Mouse (Mus musculus) hindbrain, embryonic 15.5 days (tissue): ENCODE measurements at regions not wholly inside any gene's neighbourhood (a gene's known extent, or its start where the extent isn't known, plus 50 kb on each side); places are given as distances from the start of the nearest gene placed in this dataset.
A peak's percentile ranks its signal among the peaks of the same experiment; 100 is the strongest.
"Not testable (repeated sequence)": the region's sequence is repeated elsewhere in the genome, so short reads cannot be mapped to it uniquely, and the experiment has no call there.

Experiments used
- ATAC-seq: fragments of 200-750 bp; cut with Nextera tagmentation; 2 replicates; pipeline ENCODE4 v1.8.0; 2017; ENCODE audit warnings: low read depth, moderate number of reproducible peaks, moderate TSS enrichment; ENCODE audit not compliant: low FRiP score
- H3K27ac ChIP-seq: fragments of 300-500 bp; sonication (generic); replicated peaks from 2 replicates; pipeline ENCODE4 v1.5.1; 2015; ENCODE audit warnings: mild to moderate bottlenecking, inconsistent platforms
- H3K27me3 ChIP-seq: fragments of 300-500 bp; sonication (generic); 2 replicates; pipeline ENCODE4 v1.6.1; 2015; ENCODE audit warnings: control low read depth, inconsistent platforms
- H3K36me3 ChIP-seq: fragments of 300-500 bp; sonication (generic); 2 replicates; pipeline ENCODE4 v1.6.1; 2015; ENCODE audit warnings: control low read depth, inconsistent platforms
- H3K4me1 ChIP-seq: fragments of 300-500 bp; sonication (generic); replicated peaks from 2 replicates; pipeline ENCODE4 v1.6.1; 2015; ENCODE audit warnings: control low read depth, inconsistent platforms
- H3K4me2 ChIP-seq: fragments of 300-500 bp; sonication (generic); 2 replicates; pipeline ENCODE4 v1.6.1; 2015; ENCODE audit warnings: moderate library complexity, mild to moderate bottlenecking, inconsistent platforms
- H3K4me3 ChIP-seq: fragments of 300-500 bp; sonication (generic); 2 replicates; pipeline ENCODE4 v1.5.1; 2015; ENCODE audit warnings: mild to moderate bottlenecking, inconsistent platforms
- H3K9ac ChIP-seq: fragments of 300-500 bp; sonication (generic); 2 replicates; pipeline ENCODE4 v1.6.1; 2015; ENCODE audit warnings: inconsistent platforms
- H3K9me3 ChIP-seq: fragments of 300-500 bp; sonication (generic); 2 replicates; pipeline ENCODE4 v1.6.1; 2016; ENCODE audit warnings: control low read depth, inconsistent platforms
- WGBS: fragments of 180-500 bp; shearing (Covaris S2); methylation state at CpG from one replicate; pipeline ENCODE4 v1.1.7; 2015; 5-methylcytosine and 5-hydroxymethylcytosine counted together

DNA sequence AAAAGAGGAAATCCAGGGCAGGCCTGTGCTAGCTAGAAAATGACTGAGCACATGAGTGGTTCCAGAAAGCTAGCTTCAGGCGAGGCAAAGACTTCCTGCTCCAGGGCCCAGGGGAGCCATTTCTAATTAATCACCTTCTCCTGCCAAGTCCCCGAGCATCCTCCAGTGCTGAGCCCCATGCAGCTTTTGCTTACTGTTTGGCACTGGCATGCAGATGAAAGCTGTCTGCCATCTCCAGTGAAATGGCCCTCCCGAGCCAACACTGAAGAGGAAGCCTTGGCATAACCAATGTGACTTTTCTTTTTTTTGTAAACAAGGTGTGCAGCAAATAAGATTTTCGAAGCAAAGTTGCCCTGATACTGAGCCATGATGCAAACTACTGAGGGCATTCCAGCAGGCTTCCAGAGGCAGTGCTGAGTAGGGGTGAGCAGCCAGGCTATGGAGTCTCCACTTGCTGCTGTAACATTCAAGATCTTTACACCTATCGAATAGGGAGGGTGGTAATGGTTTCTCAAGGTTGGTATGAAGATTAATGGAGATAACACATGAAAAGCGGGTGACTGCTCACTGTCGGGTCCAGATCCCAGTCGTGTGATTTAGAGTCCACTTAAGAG, 125.4 kb upstream of the Immp2l start:
- H3K4me2 ChIP-seq: no peak overlapping the region
- H3K36me3 ChIP-seq: no peaks in the 10 kb centered on the region
- peak; percentile 79 for ATAC-seq
- H3K27me3 ChIP-seq: no peaks in the 10 kb centered on the region
- WGBS: 63% methylated on average over 8 of the region's 8 CpGs
- no peak overlapping the region for H3K27ac ChIP-seq
- H3K4me1 ChIP-seq: peaks cover 5% of the 10 kb centered on the region; the same call in 1 of the 2 replicates
- H3K9me3 ChIP-seq: no peaks in the 10 kb centered on the region
- no peak overlapping the region for H3K4me3 ChIP-seq
- no peak overlapping the region for H3K9ac ChIP-seq

DNA sequence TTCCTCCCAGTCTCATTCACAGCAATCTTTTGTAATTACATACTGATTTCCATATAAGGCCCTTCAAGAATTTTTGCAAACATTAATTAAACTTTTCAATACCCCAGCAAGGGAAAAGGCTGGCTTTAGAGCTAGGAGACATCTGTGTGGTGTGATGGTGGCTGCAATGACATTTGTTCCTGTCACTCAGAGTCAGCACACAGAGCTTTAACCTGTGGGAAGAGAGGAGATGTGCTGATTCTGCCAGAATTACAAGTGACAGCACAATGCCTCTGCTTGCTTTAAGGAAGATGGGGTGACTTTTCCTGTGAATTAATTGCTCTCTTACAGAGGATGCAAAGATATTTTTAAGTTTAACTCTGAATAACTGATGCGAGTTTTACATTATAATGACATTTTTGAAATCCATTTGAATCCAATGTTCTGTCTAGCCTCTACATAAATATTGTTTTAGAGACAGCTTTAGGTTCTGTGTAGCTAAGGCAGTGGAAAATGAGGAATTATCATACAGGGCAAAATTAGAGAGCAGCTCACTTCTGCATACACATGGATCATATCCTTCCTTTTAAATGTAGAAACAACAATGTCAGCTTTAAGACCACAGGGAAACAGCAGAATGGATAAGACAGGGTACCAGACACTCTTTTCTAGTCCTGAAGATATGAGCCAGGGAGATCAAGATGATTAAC, 118.1 kb upstream of the Immp2l start:
- WGBS: 82% methylated on average over 1 of the region's 1 CpGs
- Histone ChIP-seq H3K9ac (no peak overlapping the region), H3K4me3 (no peak overlapping the region), H3K36me3 (no peaks in the 10 kb centered on the region), H3K27ac (no peak overlapping the region), H3K9me3 (no peaks in the 10 kb centered on the region), H3K4me1 (no peaks in the 10 kb centered on the region), H3K4me2 (no peak overlapping the region), H3K27me3 (no peaks in the 10 kb centered on the region)
- no peak for ATAC-seq

DNA sequence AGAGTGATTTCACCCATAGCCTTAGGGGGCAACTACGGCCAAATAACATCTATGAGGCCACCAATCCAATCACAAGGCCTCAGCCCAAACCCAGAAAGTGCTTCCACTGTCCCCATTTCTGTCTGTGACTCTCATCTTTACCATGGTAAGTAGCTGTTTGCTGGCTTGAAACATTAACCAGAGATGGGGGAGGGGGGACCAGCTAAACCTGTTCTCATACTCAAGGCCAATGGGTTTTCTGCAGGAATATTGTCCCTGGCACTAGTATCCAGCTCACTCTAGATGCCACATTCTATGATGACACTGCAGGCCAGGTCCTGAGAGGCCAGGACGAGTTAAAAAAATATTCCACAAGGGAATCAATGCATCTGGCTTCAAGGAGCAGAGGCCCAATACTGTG, 117.1 kb upstream of the Immp2l start:
- Histone ChIP-seq H3K4me3 (no peak overlapping the region), H3K4me1 (no peaks in the 10 kb centered on the region), H3K27me3 (no peaks in the 10 kb centered on the region), H3K9me3 (no peaks in the 10 kb centered on the region), H3K4me2 (no peak overlapping the region), H3K27ac (no peak overlapping the region), H3K36me3 (no peaks in the 10 kb centered on the region), H3K9ac (no peak overlapping the region)
- ATAC-seq: no peak
- WGBS: 75% methylated on average over 2 of the region's 2 CpGs

DNA sequence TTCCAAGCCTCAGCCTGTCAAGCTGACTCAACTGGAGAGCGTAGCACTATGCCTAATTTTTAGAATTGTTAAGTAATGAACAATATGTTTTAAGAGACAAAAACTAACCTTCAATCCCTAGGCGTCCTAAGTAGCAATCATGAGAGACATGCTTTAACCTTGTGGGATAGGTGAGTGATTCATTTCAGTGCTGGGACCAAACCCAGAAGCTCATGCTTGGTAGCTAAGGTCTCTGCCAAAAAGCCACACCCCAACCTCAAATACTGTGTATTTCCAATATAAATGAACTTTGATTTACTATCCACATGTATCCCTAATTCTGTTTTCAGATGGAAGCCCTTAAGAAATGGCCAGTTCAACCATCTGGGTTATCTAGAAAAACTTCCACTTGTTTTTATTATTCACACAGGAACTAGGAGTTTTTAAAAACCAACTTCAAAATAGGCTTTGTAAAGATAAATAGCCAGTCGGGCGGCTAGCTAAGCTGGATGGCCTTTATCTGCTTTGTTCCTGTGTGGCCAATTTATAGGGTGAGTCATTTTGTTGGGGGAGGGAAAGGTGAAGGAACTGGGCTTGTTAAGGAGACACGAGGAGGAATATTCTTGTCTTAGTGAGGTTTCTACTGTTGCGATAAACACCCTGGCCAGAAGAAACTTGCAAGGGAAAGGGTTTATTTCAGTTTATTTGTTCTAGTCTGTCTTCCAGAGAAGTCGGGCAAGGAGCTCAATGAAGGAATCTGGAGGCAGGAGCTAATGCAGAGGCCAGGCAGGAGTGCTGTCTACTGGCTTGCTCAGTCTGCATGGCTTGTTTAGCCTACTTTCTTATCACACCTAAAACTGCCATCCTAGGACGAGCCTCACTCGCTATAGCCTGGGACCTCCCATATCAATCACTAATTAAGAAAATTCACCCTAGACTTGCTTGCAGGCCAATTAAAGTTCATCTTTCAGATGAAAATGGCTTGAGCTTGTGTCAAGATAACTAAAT, 114.8 kb upstream of the Immp2l start:
- Histone ChIP-seq H3K36me3 (no peaks in the 10 kb centered on the region), H3K9me3 (no peaks in the 10 kb centered on the region), H3K4me3 (no peak overlapping the region), H3K9ac (no peak overlapping the region), H3K27ac (no peak overlapping the region), H3K27me3 (no peaks in the 10 kb centered on the region), H3K4me2 (no peak overlapping the region), H3K4me1 (no peaks in the 10 kb centered on the region)
- ATAC-seq: no peak
- WGBS: 80% methylated on average over 9 of the region's 9 CpGs

DNA sequence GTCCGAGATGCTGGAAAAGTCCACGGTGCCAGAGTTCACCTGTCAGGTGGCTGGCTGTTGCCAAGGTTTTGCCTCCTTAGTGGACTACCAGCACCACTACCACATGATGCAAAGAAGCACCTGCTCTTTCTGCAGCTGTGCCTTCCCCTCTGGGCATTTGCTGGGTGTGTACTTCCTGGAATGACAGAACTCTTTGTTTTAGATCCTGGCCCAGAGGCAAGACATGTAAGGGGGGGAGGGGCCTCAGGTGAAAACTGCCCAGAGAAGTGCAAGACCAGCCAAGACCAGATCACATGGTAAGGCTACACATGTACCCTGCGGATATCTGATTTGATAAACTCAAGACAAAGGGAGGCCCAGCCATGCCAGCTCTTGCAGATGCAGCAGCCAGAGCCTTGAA, 106.4 kb upstream of the Immp2l start:
- Histone ChIP-seq H3K27ac (no peak overlapping the region), H3K9me3 (peaks cover 7% of the 10 kb centered on the region; the same call in 1 of the 2 replicates), H3K4me3 (no peak overlapping the region), H3K9ac (no peak overlapping the region), H3K27me3 (no peaks in the 10 kb centered on the region), H3K4me1 (no peaks in the 10 kb centered on the region), H3K36me3 (no peaks in the 10 kb centered on the region), H3K4me2 (no peak overlapping the region)
- ATAC-seq: no peak
- 90% methylated on average over 3 of the region's 3 CpGs for WGBS

DNA sequence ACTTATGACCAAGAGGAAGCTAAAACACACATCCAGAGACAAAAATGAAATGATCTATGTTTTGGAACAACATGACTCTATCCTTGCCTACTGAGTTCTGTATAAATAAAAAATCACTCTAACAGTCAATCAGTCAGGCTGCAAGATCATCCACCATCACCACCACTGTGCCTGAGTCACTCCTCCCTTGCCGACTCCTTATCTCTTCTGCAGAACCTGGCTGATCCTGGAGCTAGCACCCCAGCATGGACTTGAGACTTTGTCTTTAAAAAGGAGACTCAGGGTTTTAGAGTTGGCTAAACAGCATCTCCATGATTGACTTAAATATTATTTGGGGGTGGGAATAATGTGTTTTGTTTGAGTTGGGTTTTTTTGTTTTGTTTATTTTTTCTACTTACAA, 101.9 kb upstream of the Immp2l start:
- H3K36me3 ChIP-seq: no peaks in the 10 kb centered on the region
- 94% methylated on average over 1 of the region's 1 CpGs for WGBS
- peaks cover 18% of the 10 kb centered on the region for H3K9me3 ChIP-seq
- H3K27ac ChIP-seq: no peak overlapping the region
- no peaks in the 10 kb centered on the region for H3K4me1 ChIP-seq
- no peaks in the 10 kb centered on the region for H3K27me3 ChIP-seq
- no peak overlapping the region for H3K4me2 ChIP-seq
- no peak for ATAC-seq
- no peak overlapping the region for H3K9ac ChIP-seq
- H3K4me3 ChIP-seq: no peak overlapping the region

DNA sequence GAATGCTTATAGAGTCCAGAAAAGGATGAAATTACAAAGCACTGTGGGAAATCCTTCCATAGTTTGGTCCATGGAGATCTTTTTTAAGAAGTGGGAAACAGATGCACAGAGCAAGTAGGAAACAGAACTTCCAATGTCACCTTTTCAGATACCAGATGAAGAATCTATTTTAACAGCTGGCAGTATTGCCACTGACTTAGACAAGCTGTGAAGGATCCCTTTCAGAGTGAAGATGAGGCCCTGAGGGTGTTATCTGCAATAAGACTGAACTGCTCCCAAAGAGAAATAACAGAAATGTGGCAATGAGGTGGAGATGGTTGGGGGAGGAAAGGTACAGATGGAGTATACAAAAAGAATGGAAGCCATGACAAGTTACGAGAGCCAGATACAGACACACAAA, 97.2 kb upstream of the Immp2l start:
- no peaks in the 10 kb centered on the region for H3K4me1 ChIP-seq
- 93% methylated on average over 1 of the region's 1 CpGs for WGBS
- no peak overlapping the region for H3K4me3 ChIP-seq
- H3K4me2 ChIP-seq: no peak overlapping the region
- ATAC-seq: no peak
- H3K36me3 ChIP-seq: no peaks in the 10 kb centered on the region
- H3K27ac ChIP-seq: no peak overlapping the region
- no peaks in the 10 kb centered on the region for H3K27me3 ChIP-seq
- H3K9me3 ChIP-seq: peaks cover 18% of the 10 kb centered on the region
- no peak overlapping the region for H3K9ac ChIP-seq

DNA sequence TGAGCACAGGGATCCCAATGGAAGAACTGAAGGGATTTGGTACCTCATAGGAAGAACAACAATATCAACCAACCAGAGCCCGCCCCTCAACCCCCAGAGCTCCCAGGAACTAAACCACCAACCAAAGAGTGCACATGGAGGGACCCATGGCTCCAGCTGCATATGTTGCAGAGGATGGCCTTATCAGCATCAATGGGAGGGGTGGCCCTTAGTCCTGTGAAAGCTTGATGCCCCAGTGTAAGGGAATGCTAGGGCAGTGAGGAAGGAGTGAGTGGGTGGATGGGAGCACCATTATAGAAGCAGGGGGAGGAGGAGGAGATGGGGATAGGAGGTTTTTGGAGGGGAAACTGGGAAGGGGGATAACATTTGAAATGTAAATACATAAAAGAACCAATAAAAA, 94.5 kb upstream of the Immp2l start:
- not testable (repeated sequence) for H3K36me3 ChIP-seq, H3K4me3 ChIP-seq, H3K4me2 ChIP-seq, ATAC-seq, H3K27me3 ChIP-seq, H3K9me3 ChIP-seq, H3K9ac ChIP-seq, H3K4me1 ChIP-seq, H3K27ac ChIP-seq
- 91% methylated on average over 1 of the region's 1 CpGs for WGBS

DNA sequence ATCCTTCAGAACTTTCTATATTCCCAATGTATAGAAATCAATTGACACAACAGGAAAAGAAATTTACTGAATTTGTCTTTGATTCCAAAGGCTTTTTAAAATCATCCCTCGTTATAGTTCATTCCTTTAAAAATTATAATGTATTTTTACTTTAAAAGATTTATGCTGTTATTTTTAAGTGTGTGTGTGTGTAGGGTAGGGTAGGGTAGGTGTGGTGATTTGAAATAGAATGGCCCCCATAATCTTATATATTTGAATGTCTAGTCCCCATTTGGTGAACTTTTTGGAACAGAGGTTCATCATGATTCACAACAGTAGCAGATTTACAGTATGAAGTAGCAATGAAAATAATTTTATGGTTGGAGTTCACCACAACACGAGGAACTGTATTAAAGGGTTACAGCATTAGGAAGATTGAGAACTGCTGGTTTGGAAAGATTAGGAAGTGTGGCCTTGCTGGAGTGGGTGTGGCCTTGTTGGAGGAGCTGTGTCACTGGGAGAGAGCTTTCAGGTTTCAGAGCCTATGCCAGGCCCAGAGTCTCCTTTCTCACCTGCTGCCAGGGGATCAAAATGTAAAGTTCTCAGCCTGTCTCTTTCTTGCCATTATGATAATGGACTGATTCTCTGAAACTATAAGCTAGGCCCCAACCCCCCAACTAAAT, 88.7 kb upstream of the Immp2l start:
- H3K36me3 ChIP-seq: no peaks in the 10 kb centered on the region
- no peak overlapping the region for H3K4me3 ChIP-seq
- H3K9me3 ChIP-seq: no peaks in the 10 kb centered on the region
- ATAC-seq: no peak
- WGBS: 90% methylated on average over 2 of the region's 2 CpGs
- H3K27me3 ChIP-seq: no peaks in the 10 kb centered on the region
- no peak overlapping the region for H3K4me2 ChIP-seq
- H3K27ac ChIP-seq: no peak overlapping the region
- H3K9ac ChIP-seq: no peak overlapping the region
- H3K4me1 ChIP-seq: no peaks in the 10 kb centered on the region

DNA sequence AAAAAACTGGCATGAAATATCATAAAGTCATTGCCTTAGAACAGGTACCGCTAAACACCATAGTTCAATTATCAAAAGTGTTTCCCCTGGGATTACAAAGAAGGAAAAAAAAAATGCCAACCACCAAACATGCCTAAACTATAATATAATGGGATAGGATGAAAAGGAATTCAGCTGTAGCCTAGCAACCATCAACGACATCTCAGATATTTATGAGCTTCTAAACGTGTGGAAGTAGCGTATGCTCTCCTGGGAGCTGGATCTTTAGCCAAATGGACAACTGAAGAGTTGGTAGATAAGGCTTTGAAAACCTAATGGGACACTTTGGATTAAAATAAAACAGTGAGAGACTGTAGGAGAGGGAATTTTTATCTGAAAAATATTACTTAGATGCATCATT, 86.9 kb upstream of the Immp2l start:
- Histone ChIP-seq H3K27me3 (no peaks in the 10 kb centered on the region), H3K27ac (no peak overlapping the region), H3K9ac (no peak overlapping the region), H3K4me1 (no peaks in the 10 kb centered on the region), H3K4me2 (no peak overlapping the region), H3K9me3 (no peaks in the 10 kb centered on the region), H3K4me3 (no peak overlapping the region), H3K36me3 (no peaks in the 10 kb centered on the region)
- no peak for ATAC-seq
- 16% methylated on average over 4 of the region's 4 CpGs for WGBS

DNA sequence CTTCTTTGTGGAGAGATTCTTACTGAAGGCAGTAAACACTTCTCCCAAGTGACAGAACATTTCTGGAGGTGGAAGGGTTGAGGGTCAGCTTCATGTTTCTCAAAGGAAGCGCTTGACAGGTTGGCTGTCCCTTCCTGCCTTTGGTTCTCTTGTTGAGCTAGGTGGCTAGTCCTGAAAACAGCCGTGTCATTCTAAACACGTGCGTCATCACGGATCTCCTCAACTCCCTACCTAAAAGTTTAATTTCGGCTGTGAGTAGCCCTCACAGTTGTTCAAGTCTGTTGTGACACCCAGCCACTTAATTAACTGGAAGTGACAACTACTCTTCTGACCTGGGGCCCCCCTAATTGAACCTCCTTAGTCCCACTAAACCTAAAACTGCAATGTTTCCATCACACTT, 77.0 kb upstream of the Immp2l start:
- WGBS: 92% methylated on average over 6 of the region's 6 CpGs
- ATAC-seq: no peak
- H3K4me3 ChIP-seq: no peak overlapping the region

DNA sequence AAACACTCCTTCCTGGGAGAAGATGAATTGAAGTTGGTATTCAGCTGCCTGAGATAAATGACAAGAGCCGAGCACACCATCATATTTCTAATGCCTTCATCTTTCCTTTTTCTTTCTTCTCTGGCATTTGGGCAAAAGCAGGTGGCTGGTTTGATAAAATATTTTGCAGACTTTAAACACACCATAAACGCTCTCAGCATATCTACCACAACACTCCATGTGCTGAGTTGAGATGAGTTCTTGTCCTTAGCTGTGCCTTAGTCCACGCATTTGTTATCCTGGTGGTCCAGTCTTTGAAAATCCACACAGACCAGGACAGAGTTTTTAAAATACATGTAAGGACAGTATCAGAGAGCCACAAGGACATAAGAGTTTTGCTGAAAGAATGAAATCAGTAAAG, 74.3 kb upstream of the Immp2l start:
- no peak overlapping the region for H3K27ac ChIP-seq
- no peaks in the 10 kb centered on the region for H3K27me3 ChIP-seq
- 87% methylated on average over 3 of the region's 3 CpGs for WGBS

More for the DNA sequence above, 77.0 kb upstream of the Immp2l start:
- no peaks in the 10 kb centered on the region for H3K27me3 ChIP-seq
- H3K9ac ChIP-seq: no peak overlapping the region
- no peaks in the 10 kb centered on the region for H3K4me1 ChIP-seq
- H3K27ac ChIP-seq: no peak overlapping the region
- no peaks in the 10 kb centered on the region for H3K9me3 ChIP-seq
- no peak overlapping the region for H3K4me2 ChIP-seq
- H3K36me3 ChIP-seq: no peaks in the 10 kb centered on the region

More for the DNA sequence above, 74.3 kb upstream of the Immp2l start:
- Histone ChIP-seq H3K36me3 (no peaks in the 10 kb centered on the region), H3K4me1 (no peaks in the 10 kb centered on the region), H3K4me3 (no peak overlapping the region), H3K9ac (no peak overlapping the region), H3K4me2 (no peak overlapping the region), H3K9me3 (no peaks in the 10 kb centered on the region)
- no peak for ATAC-seq
